Mouse (Mus musculus) heart, embryonic 13.5 days (tissue): ENCODE data around the gene Cdkn2aip. TPM values are rescaled to one million over a fixed set of nuclear protein-coding genes. Genes with fewer than 3 reads are reported as not detected.

Source experiments
- polyA plus RNA-seq: library from polyadenylated mRNA; unstranded; fragments of >200 nt; fragmentation: Nextera tagmentation; extraction: Ambion mirVana; gene quantifications from 2 replicates; pipeline ENCODE4 v1.2.1, GENCODE M21; 2015

The Cdkn2aip gene
- polyA plus RNA-seq, 1 experiment from 2014 or later = 16.9 TPM

Other genes starting within 250 kb of the Cdkn2aip start
- 18.1 and 19.1 TPM in 2 replicates for gene Trappc11, start 180.5 kb downstream of the Cdkn2aip start, polyA plus RNA-seq
- 28.0 and 39.7 TPM in 2 replicates for gene Rwdd4a, start 180.3 kb downstream of the Cdkn2aip start, polyA plus RNA-seq
- 7.2 and 7.4 TPM in 2 replicates for gene Ing2, start 38.4 kb downstream of the Cdkn2aip start, polyA plus RNA-seq
- gene Cldn24, start 108.2 kb upstream of the Cdkn2aip start, polyA plus RNA-seq = not detected in 2 replicates
- not detected in 2 replicates for gene Cldn22, start 110.5 kb upstream of the Cdkn2aip start, polyA plus RNA-seq